Mouse (Mus musculus): ENCODE results near the gene Rab31. TPM values are rescaled to one million over a fixed set of nuclear protein-coding genes. Genes with fewer than 3 reads are reported as not detected.

Rab31 gene
- total RNA-seq, 1 experiment: 22.8 TPM

DNA sequence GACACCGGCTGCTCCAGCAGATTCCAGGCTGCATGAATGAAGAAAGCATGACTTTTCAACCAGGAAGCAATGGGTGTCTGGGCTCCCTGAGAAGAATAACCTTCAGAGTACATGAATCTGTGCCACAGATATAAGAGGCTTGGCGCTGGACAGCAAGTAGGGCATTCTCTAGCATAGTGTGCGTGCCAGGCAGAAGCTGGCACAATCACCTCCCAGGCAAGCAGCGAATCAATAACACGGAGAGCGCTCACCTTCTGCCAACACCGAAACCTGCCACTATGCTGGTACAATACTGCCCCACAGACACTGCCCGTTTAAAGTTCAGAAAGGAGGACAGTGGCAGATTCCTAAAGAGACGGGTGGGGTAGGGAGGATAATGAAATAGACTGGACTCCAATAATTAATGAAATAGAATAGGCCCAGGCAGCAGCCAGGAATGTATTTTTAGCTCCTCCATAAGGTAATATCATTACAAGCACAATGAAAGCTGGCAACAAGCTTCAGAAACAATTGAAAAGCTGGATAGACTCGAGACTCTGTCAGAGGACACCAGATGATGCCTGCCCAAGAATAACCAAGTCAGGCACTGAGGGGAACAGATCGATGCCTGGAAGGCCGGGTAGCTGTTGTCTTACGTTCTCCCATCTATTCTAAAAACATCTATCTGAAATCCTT lies 59.6 kb downstream of the Rab31 start:
- H3K4me3 ChIP-seq (ENCODE audit: insufficient read depth in 1 of 2, low read depth in 1 of 2, low read length in 2 of 2, poor library complexity in 1 of 2, severe bottlenecking in 1 of 2): no peak overlapping the region
- in situ Hi-C loops (cut with MboI; ENCODE audit: low sequenced_read_pairs in 2 of 2, unreplicated experiment in 2 of 2): no loop called here

DNA sequence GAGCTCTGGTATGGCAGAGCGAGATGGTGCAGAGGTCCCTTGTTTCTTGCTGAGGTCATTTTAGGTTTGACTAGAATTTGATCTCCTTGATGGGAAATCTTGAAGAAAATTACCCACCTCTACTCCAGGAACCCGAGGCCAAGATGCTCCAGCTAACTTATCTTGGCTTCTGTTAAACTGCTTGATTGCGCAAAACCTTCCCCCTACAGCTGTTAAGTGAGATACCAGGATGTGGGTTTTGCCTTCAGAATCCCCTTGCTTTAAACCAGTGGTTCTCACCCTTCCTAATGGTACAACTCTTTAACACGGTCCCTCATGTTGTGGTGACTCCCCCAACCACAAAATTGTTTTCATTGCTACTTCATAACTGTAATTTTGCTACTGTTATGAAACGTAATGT lies 60.8 kb downstream of the Rab31 start:
- Histone ChIP-seq H3K27ac (ENCODE audit: insufficient read depth, low read depth, low read length, poor library complexity, severe bottlenecking) (no peak overlapping the region), H3K9ac (ENCODE audit: insufficient read depth, low read depth, low read length, poor library complexity, severe bottlenecking) (no peak overlapping the region), H3K36me3 (ENCODE audit: control insufficient read depth, insufficient read depth, low read length, poor library complexity, severe bottlenecking) (peaks cover 6% of the 10 kb centered on the region; the same call in 1 of the 2 replicates), H3K4me3 (ENCODE audit: insufficient read depth in 1 of 2, low read depth in 1 of 2, low read length in 2 of 2, poor library complexity in 1 of 2, severe bottlenecking in 1 of 2) (no peak overlapping the region), H3K9me3 (ENCODE audit: control insufficient read depth, insufficient read depth, low read depth, low read length) (no peaks in the 10 kb centered on the region), H3K4me1 (ENCODE audit: control insufficient read depth in 2 of 2, insufficient read depth in 2 of 2, low read length in 2 of 2, poor library complexity in 1 of 2) (no peaks in the 10 kb centered on the region)
- in situ Hi-C loops (cut with MboI; ENCODE audit: low sequenced_read_pairs in 2 of 2, unreplicated experiment in 2 of 2): no loop called here
- no peak for DNase-seq (ENCODE audit: low read depth, low spot score)
- TF ChIP-seq MAFK (IDR thresholded peaks at IDR 0.05; ENCODE audit: insufficient read depth, low read depth, low read length) (no peak), HCFC1 (IDR thresholded peaks at IDR 0.05; ENCODE audit: borderline replicate concordance, insufficient read depth, low read length) (no peak), CHD2 (IDR thresholded peaks at IDR 0.05; ENCODE audit: low read depth, low read length) (no peak), ZC3H11A (IDR thresholded peaks at IDR 0.05; ENCODE audit: borderline replicate concordance, low read depth, low read length) (no peak), ZNF384 (IDR thresholded peaks at IDR 0.05; ENCODE audit: low read depth, low read length) (no peak)

More for the DNA sequence above, 59.6 kb downstream of the Rab31 start:
- Histone ChIP-seq H3K9me3 (ENCODE audit: control insufficient read depth, insufficient read depth, low read depth, low read length) (no peaks in the 10 kb centered on the region), H3K4me1 (ENCODE audit: control insufficient read depth in 2 of 2, insufficient read depth in 2 of 2, low read length in 2 of 2, poor library complexity in 1 of 2) (no peaks in the 10 kb centered on the region), H3K27ac (ENCODE audit: insufficient read depth, low read depth, low read length, poor library complexity, severe bottlenecking) (no peak overlapping the region), H3K9ac (ENCODE audit: insufficient read depth, low read depth, low read length, poor library complexity, severe bottlenecking) (no peak overlapping the region), H3K36me3 (ENCODE audit: control insufficient read depth, insufficient read depth, low read length, poor library complexity, severe bottlenecking) (peaks cover 6% of the 10 kb centered on the region; the same call in 1 of the 2 replicates)
- TF ChIP-seq ZNF384 (IDR thresholded peaks at IDR 0.05; ENCODE audit: low read depth, low read length) (no peak), ZC3H11A (IDR thresholded peaks at IDR 0.05; ENCODE audit: borderline replicate concordance, low read depth, low read length) (no peak), MAFK (IDR thresholded peaks at IDR 0.05; ENCODE audit: insufficient read depth, low read depth, low read length) (no peak), CHD2 (IDR thresholded peaks at IDR 0.05; ENCODE audit: low read depth, low read length) (no peak), HCFC1 (IDR thresholded peaks at IDR 0.05; ENCODE audit: borderline replicate concordance, insufficient read depth, low read length) (no peak)
- DNase-seq (ENCODE audit: low read depth, low spot score): no peak

- no peak for DNase-seq (ENCODE audit: low read depth, low spot score)
- peaks cover 2% of the 10 kb centered on the region; the same call in 1 of the 2 replicates for H3K36me3 ChIP-seq (ENCODE audit: control insufficient read depth, insufficient read depth, low read length, poor library complexity, severe bottlenecking)
- no peaks in the 10 kb centered on the region for H3K9me3 ChIP-seq (ENCODE audit: control insufficient read depth, insufficient read depth, low read depth, low read length)
- no peak overlapping the region for H3K27ac ChIP-seq (ENCODE audit: insufficient read depth, low read depth, low read length, poor library complexity, severe bottlenecking)
- no peak overlapping the region for H3K4me3 ChIP-seq (ENCODE audit: insufficient read depth in 1 of 2, low read depth in 1 of 2, low read length in 2 of 2, poor library complexity in 1 of 2, severe bottlenecking in 1 of 2)
- H3K9ac ChIP-seq (ENCODE audit: insufficient read depth, low read depth, low read length, poor library complexity, severe bottlenecking): no peak overlapping the region
- no peak for TF ChIP-seq HCFC1 (IDR thresholded peaks at IDR 0.05; ENCODE audit: borderline replicate concordance, insufficient read depth, low read length)
- no peak for TF ChIP-seq CHD2 (IDR thresholded peaks at IDR 0.05; ENCODE audit: low read depth, low read length)
- TF ChIP-seq ZC3H11A (IDR thresholded peaks at IDR 0.05; ENCODE audit: borderline replicate concordance, low read depth, low read length): no peak
- no peak for TF ChIP-seq ZNF384 (IDR thresholded peaks at IDR 0.05; ENCODE audit: low read depth, low read length)
- TF ChIP-seq MAFK (IDR thresholded peaks at IDR 0.05; ENCODE audit: insufficient read depth, low read depth, low read length): no peak
- no peaks in the 10 kb centered on the region for H3K4me1 ChIP-seq (ENCODE audit: control insufficient read depth in 2 of 2, insufficient read depth in 2 of 2, low read length in 2 of 2, poor library complexity in 1 of 2)
- in situ Hi-C loops (cut with MboI; ENCODE audit: low sequenced_read_pairs in 2 of 2, unreplicated experiment in 2 of 2): no loop called here
These were observed 62.0 kb downstream of the Rab31 start for GRCm38 (mm10) chr17:65710576-65710975.

GRCm38 (mm10) chr17:65706220-65706619 lies 66.3 kb downstream of the Rab31 start:
- in situ Hi-C loops (cut with MboI; ENCODE audit: low sequenced_read_pairs in 2 of 2, unreplicated experiment in 2 of 2): no loop called here

More at GRCm38 (mm10) chr17:65706220-65706619, 66.3 kb downstream of the Rab31 start:
- Histone ChIP-seq H3K4me1 (ENCODE audit: control insufficient read depth in 2 of 2, insufficient read depth in 2 of 2, low read length in 2 of 2, poor library complexity in 1 of 2) (peaks cover 3 to 5% of the 10 kb centered on the region in 2 experiments; a peak in 2 of 4 replicates), H3K9ac (ENCODE audit: insufficient read depth, low read depth, low read length, poor library complexity, severe bottlenecking) (no peak overlapping the region), H3K4me3 (ENCODE audit: insufficient read depth in 1 of 2, low read depth in 1 of 2, low read length in 2 of 2, poor library complexity in 1 of 2, severe bottlenecking in 1 of 2) (no peak overlapping the region), H3K27ac (ENCODE audit: insufficient read depth, low read depth, low read length, poor library complexity, severe bottlenecking) (no peak overlapping the region), H3K36me3 (ENCODE audit: control insufficient read depth, insufficient read depth, low read length, poor library complexity, severe bottlenecking) (peaks cover 2% of the 10 kb centered on the region; the same call in 1 of the 2 replicates), H3K9me3 (ENCODE audit: control insufficient read depth, insufficient read depth, low read depth, low read length) (no peaks in the 10 kb centered on the region)
- no peak for DNase-seq (ENCODE audit: low read depth, low spot score)
- TF ChIP-seq HCFC1 (IDR thresholded peaks at IDR 0.05; ENCODE audit: borderline replicate concordance, insufficient read depth, low read length) (no peak), MAFK (IDR thresholded peaks at IDR 0.05; ENCODE audit: insufficient read depth, low read depth, low read length) (no peak), CHD2 (IDR thresholded peaks at IDR 0.05; ENCODE audit: low read depth, low read length) (no peak), ZC3H11A (IDR thresholded peaks at IDR 0.05; ENCODE audit: borderline replicate concordance, low read depth, low read length) (peak; percentile 32; the same call in 1 of the 2 replicates)

Data from ES-E14 (cell line).